In the genomic region with DNA sequence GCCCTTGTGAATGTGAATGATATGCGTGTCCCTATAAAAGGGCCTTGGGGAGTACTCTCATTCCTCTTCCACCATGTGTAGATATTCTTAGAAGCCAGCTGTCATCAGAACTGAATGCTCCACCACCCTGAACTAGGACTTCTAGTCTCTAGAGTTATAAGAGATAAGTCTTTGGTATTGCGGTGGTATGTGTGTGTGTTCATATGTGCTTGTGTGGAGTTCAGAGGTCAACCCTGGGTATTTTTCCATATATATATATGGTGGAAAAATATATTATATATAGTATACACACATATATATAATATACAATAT, we compare ENCODE assay signal across 20 mouse cellular contexts.
"Had no signal": no experiment of that assay in that cellular context is flagged by ENCODE, and none has a peak within 500 bp of the region (broad histone marks: within the 10 kb centered on the region; RNA-seq: fewer than 3 reads in every experiment).

No protein-coding gene starts in this region.

- H3K4me2 ChIP-seq: liver, embryonic 13.5 days; lung, embryonic 14.5 days; midbrain, embryonic 13.5 days; neural tube, embryonic 12.5 days; neural tube, embryonic 15.5 days; stomach, embryonic 15.5 days had no signal

- H3K27me3 ChIP-seq: neural tube, embryonic 12.5 days; neural tube, embryonic 15.5 days had no signal

- H3K4me1 ChIP-seq: liver, embryonic 13.5 days; stomach, embryonic 15.5 days had no signal

- H3K4me3 ChIP-seq: layer of hippocampus, adult 2 months; liver, embryonic 13.5 days; midbrain, embryonic 13.5 days; neural tube, embryonic 12.5 days; neural tube, embryonic 15.5 days; stomach, embryonic 15.5 days had no signal

- H3K9me3 ChIP-seq: liver, embryonic 13.5 days; midbrain, embryonic 13.5 days; neural tube, embryonic 12.5 days; neural tube, embryonic 15.5 days; stomach, embryonic 15.5 days had no signal

- ATAC-seq: lung, postnatal 0 days; midbrain, embryonic 13.5 days; midbrain, embryonic 16.5 days had no signal

- H3K9ac ChIP-seq: liver, embryonic 13.5 days; lung, embryonic 14.5 days; midbrain, embryonic 13.5 days; neural tube, embryonic 12.5 days; neural tube, embryonic 15.5 days; stomach, embryonic 15.5 days had no signal

- DNase-seq: kidney, adult 18-20 months; kidney, postnatal 25 days; layer of hippocampus, adult 9-11 months; liver; liver, embryonic 13.5 days; lung, embryonic 14.5 days; right cerebral cortex, adult 18-20 months; right cerebral cortex, postnatal 14 days; right cerebral cortex, postnatal 4 days; spleen, adult 18-20 months; thymus, postnatal 25 days had no signal

- H3K27ac ChIP-seq: kidney, postnatal 0 days; layer of hippocampus, adult 2 months; liver, embryonic 13.5 days; macrophage; midbrain, embryonic 13.5 days; neural tube, embryonic 12.5 days; neural tube, embryonic 15.5 days; stomach, embryonic 15.5 days had no signal

- H3K36me3 ChIP-seq: liver, embryonic 13.5 days; midbrain, embryonic 13.5 days; neural tube, embryonic 12.5 days; neural tube, embryonic 15.5 days; stomach, embryonic 15.5 days had no signal
